Mouse (Mus musculus): ENCODE measurements at regions not wholly inside any gene's neighbourhood (a gene's known extent, or its start where the extent isn't known, plus 50 kb on each side); places are given as distances from the start of the nearest gene placed in this dataset.

- no peak for TF ChIP-seq CTCF (conservative IDR thresholded peaks at IDR 0.05; ENCODE audit: low read length)
- TF ChIP-seq POU5F1 (IDR thresholded peaks at IDR 0.05; ENCODE audit: borderline replicate concordance, low read length) = no peak
- TF ChIP-seq NANOG (IDR thresholded peaks at IDR 0.05; ENCODE audit: borderline replicate concordance, low read length) = no peak
These were observed 233.3 kb upstream of the Tle3 start for GRCm38 (mm10) chr9:61138741-61139368.
